Mouse (Mus musculus): ENCODE measurements at regions not wholly inside any gene's neighbourhood (a gene's known extent, or its start where the extent isn't known, plus 50 kb on each side); places are given as distances from the start of the nearest gene placed in this dataset.

DNA sequence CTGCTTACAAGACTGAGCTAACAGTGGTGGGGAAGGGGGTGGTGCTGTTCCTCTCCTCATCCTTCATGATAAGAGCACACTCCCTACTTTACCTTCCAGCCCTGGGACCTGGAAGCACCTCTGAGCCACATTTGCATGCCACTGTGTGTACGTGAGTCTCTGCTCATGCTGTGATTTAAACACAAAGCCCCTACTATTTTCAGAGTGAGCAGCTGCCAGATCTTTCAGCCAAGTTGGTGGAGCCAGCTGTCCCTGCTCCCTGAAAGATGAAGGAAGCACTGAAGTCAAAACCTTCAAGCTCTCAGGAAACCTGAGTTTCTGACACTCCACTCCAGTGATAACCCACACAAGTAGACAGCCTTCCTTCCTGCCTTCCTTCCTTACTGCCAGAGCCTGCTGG, 198.0 kb upstream of the Egln3 start:
- intact Hi-C loops (cut with DNase I), result loop anchor here (10.0 kb wide), 1 partner anchor 197 kb away; the partner anchor contains the start of gene Egln3
- no peak for DNase-seq

DNA sequence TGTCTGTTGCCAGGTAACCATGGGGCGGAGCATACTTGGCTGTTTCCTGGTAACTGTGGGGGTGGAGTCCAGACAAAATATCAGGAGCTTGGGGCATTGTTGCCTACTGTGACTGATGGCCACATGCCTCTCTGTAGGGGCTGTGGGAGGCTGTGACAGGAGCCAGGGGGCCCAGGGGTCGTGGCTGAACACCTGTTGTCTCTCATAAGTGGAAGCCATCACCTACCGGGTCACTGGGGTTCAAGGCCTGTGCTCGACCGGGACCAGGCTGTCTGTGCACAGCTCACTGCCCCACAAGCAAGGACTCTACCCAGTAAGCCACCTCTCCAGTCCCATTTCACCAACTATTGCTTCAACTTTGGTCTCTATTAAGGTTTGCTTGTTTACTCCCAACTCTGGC, 196.4 kb upstream of the Egln3 start:
- intact Hi-C loops (cut with DNase I), result loop anchor here (10.0 kb wide), 1 partner anchor 195 kb away; the partner anchor contains the start of gene Egln3

DNA sequence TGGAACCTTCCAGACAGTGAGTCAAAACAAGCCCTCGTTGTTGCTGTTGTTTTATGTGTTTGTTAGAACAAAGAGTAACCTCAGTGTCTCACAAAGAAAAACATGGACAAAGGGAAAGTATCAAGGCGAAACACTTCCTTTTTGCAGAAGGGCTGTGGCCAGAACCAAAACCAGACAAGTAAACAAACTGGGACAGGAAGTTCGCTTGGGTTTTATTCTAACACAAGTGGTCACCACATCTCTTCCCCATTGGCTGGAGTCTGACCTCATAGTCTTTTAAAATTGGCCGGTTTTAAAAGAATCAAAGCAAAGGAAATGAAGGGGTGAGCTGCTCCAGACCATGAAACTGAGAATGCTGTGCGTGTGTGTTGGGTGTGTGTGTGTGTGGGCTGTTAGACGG, 194.4 kb upstream of the Egln3 start:
- no peak for DNase-seq
- intact Hi-C loops (cut with DNase I), result no loop called here

More for the DNA sequence above, 196.4 kb upstream of the Egln3 start:
- DNase-seq, result no peak

DNA sequence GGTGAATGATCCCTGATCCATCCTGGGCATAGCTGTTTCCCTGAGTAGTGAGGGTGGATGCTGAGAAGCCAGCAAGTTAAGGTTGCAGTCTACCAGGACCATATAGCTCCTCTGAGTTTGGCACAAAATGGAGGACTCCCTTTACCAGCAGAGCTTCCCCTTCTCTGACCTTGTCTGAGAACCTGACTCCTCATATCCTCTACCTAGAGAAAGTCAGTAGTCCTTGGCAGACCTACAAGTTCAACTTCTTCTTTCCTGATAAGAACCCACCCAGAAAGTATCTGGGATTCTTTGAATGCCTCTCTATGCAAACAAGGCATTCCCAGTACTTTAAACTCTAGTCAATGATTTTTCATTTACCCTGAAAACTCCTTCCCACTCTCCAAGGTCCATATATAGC, 193.3 kb upstream of the Egln3 start:
- intact Hi-C loops (cut with DNase I), result no loop called here
- no peak for DNase-seq

DNA sequence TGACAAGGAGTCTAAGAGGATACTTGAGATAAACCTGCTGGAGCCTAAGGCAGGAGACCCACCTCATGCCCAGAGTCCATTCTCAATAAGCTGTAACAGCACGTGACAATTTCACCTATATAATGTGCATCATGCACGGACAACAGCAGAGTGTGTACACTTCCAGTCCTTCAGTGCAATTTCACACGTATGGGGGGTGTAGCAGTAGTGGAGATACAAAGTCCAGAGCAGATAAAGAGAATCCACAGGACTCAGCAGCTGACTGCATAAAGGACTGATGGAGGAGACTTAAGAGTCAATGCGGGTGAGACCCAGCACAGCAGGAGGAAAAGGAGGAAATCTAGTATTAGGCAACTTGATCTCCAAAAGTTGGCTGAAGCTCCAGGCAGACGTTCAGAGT, 192.7 kb upstream of the Egln3 start:
- intact Hi-C loops (cut with DNase I), result no loop called here
- no peak for DNase-seq

DNA sequence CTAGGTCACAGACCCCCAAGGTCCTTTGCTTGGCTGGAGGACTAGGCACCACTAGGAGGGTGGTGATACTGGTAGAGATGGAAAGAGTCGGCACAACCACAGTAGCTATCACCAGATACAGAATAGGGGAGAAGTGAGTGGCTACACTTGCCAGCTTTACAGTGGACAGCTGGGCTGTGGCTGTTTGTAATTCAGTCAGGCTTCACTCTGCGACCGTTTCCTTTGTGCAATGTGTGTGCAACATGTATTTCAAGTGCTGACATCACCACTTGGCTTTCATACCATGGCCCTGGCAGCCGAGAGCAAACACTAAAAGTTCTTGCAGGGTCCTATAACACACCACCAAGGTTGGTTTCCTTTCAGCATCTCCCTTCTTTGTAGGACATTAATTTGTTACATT, 181.7 kb upstream of the Egln3 start:
- intact Hi-C loops (cut with DNase I), result no loop called here
- peak; percentile 11 to 17 for DNase-seq

DNA sequence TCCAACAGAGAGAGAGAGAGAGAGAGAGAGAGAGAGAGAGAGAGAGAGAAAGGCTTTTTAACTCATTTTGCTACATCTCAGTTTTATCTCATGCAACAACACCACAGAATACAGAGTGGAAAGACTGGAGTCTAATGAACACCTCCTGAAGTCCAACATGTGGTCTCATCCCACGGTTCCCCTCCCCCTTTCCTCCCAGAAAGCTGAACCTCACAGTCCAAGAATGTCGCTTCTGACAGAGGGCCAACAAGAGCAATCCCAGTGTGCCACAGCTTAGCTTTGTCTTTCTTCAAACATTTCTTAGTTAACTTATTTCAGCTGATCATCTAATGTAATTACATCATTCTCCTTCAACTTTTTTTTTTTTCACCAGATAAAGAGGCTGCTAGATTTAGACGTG, 180.5 kb upstream of the Egln3 start:
- DNase-seq, result no peak
- intact Hi-C loops (cut with DNase I), result no loop called here

DNA sequence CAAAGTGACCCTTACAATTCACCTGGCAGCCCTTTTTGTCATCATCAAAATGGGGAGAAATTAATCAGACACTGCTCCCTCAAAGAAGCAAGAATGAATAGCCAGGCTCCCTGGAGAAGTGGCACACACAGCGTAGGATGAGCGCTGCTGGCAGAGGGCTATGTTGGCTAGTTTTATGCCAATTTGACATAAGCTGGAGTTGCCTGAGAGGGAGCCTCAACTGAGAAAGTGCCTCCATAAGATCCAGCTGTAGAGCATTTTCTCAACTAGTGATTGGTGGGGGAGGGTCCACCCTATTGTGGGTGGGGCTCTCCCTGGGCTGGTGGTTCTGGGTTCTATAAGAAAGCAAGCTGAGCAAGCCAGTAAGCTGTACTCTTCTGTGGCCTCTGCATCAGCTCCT, 179.3 kb upstream of the Egln3 start:
- intact Hi-C loops (cut with DNase I), result no loop called here
- no peak for DNase-seq

DNA sequence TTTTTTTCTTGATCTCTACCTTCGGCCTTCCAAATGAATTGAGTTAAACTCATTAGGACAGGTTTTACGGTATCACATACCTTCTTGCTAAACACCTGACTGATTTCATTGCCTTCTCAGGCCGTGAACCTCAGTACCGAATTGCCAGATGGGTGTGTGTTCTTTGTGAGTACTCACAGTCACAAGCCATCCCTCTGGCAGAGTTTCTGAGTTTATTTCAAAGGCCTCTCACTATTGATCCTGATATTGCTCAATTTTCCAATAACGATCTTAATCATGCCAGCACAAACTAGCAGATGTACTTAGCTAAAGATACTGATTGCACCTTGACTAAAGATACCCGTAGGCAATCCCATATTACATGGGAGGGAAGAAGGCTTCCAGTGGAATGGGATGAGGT, 178.4 kb upstream of the Egln3 start:
- intact Hi-C loops (cut with DNase I), result no loop called here
- no peak for DNase-seq

DNA sequence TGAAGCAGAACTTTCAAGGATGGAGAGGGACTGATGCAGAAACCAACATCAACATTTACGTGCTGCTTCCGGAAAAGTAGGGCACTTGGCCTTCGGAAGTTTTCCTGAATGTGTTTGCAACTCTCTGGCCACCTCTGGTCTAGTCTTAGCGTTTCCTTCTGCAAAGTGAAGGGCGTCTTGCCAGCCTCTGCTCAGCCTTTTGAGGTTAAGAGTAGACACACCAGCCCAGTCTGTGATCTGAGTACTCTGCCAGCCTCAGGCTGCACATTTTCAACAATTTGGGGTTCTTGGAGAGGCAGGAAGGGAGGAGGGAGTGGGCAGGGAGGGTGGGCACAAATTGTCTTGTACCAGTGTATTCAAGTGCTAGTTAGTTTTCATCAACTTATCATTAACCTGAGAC, 176.7 kb upstream of the Egln3 start:
- intact Hi-C loops (cut with DNase I), result no loop called here
- no peak for DNase-seq

DNA sequence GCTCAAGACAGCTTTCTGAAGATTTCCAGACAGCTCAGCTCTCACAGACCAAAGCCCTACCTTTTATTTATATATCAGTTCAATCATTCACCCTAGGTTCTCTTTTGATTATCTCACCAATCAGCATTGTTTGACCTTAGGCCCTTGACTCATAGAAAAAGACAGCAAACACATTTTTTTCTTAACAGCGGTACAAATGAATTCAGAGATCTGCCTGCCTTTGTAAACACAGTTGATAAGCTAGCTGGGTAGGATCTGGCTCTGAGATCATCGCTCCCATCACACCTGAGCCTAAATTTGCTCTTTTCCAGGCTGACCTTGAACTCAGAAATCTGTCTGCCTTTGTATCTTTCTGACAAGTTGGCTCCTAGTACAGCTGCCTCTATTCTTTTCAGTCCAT, 174.9 kb upstream of the Egln3 start:
- no peak for DNase-seq

DNA sequence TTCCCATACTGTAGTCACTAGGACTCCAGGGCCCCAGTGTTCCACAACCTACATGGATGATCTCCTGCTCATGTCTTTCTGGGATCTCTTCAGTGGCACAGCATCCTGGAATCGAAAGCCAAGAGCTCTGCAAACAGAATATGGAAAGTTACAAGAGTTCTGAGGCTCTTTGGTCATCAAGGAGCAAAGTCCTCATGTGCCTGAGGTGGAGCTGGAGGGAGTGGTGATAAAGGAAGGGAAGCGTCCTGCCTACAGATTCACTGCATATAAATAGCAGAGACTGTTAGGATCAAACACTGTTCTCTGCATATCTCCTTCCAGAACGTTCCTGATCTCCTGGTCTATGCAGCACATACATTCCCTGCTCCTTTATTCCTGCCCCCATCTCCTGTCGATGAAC, 170.4 kb upstream of the Egln3 start:
- no peak for DNase-seq
- intact Hi-C loops (cut with DNase I), result no loop called here

More for the DNA sequence above, 174.9 kb upstream of the Egln3 start:
- intact Hi-C loops (cut with DNase I), result no loop called here

DNA sequence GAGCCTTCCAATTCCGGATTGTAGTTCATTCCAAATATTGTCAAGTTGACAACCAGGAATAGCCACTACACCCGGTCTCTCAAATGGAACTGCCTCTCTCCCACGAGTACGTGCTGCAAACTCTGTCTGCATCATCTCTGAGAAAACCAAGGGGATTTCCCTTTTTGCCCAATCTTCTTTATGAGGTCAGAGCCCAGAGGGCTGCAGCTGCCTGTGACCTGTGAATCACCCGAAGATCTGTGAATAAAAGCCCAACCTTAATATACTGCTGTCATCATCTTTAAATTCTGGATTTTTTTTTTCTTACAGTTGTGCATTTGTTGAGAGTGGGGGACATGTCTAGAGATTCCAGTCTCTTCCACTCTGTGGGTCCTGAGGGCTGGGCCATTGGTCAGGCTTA, 165.6 kb upstream of the Egln3 start:
- intact Hi-C loops (cut with DNase I), result no loop called here
- no peak for DNase-seq

DNA sequence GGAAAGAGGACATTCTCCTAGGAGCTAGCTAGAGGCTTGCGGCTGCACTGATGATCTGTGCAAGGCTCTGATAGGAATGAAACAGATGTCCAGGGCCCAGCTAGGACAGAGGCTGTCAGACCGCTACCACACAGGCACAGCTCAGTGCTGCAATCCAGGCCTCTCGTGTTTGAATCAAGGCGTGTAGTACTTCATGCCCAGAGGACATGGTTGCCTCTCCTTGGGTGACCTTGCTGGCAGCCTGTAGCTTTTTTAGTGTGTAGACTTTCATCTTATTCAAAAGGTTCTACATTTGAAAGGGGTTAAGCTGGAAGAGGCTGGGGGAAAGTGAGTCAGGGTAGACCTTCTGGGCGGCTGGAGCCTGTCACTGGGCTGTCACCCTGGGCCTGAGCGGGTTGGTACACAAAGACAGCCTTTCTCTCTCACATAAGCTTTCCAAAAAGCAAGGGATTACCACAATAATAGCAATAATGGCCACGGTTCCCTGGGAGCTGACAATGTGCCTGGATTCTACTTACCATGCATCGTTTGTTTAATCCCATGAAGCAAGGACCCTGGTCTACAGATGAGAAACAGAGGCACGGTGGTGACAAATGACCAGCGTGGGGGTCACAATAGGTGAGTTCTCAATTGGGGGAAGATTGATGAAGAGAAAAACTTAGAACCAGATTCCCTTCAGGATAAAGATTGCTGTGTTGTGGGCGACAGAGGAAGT, 160.9 kb upstream of the Egln3 start:
- intact Hi-C loops (cut with DNase I), result no loop called here
- no peak for DNase-seq

DNA sequence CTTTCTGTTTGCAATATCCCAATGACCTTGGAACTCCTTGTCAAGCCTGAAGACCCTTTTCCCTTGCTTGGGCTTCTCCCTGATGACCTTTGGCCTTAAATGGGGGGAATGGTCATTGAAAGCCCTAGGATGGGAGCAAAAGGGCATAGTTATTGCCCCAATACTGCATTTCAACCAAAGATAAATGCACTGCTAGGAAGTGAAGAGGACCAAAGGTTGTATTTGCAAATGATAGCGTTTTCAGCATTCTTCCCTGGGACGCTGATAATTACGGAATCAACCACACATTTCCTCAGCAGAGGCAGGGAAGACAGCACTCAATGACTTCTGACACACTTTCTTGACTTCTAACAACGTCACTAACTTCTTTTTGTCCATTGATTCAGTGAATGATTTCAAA, 158.1 kb upstream of the Egln3 start:
- no peak for DNase-seq
- intact Hi-C loops (cut with DNase I), result no loop called here

DNA sequence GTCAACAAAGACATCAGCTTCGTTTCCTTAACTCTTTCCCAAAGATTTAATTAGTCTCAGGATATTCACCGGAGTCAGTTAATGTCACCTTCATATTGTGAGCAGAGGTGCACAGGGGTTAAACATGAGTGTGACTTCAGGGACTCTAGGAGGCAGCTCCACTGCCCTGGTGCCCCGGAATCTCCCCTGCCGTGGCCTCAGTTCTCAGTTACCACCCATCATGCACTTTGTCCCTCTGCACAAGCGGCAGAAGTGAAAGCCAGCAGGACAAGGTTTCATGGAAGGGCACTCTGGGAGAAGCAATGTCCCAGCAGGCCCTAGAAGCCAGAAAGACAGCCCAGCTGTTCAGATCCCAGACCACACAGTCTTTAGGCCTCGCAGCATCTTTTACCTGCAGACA, 150.5 kb upstream of the Egln3 start:
- DNase-seq, result no peak
- intact Hi-C loops (cut with DNase I), result no loop called here

DNA sequence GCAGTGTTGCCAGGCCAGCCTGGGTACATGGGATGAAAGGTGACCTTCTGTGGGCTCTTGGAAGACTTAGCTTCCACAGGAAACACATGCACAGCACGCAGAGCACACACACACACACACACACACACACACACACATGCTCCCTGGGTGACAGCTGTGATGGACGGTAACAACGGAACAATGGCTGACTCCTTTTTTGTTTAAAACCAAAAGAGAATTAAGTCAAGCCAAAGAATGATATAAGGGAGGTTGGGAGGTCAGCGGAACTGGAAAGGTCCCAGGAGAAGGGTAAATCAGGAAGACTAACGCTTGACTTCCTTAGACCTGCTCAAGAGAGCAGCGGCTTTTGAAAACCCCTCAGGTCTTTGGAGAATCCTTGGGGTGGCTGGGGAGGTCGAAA, 150.0 kb upstream of the Egln3 start:
- no peak for DNase-seq
- intact Hi-C loops (cut with DNase I), result no loop called here

DNA sequence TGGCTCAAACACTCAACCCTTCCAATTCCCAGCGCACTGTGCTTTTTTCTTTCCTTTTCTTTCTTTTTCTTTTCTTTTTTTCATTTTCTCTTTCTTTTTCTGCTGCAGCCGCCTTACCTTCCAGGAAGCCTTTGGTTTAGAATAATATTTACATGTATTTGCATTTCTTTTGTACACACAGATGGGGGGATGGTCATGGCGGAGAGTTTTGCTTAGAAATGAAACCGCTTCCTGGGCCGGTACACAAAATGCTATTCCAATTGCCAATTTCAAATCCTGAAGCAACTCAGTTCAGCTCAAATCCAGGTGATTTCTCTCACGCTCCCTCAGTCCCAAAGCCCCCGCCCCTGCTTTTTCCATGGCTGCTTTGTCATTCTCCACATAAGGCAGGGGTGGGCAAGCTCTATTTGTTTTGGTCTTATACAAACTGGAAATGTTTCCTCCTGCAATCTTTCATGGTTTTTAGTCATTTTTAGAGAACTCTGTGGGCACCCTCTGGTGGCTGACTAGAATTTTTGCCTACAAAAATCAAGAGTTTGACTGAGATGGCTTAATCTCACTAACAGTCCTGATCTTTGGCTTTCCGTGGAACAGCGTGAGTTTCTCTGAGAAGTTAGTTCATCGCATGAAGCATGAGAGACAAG, 149.4 kb upstream of the Egln3 start:
- intact Hi-C loops (cut with DNase I), result no loop called here
- no peak for DNase-seq

DNA sequence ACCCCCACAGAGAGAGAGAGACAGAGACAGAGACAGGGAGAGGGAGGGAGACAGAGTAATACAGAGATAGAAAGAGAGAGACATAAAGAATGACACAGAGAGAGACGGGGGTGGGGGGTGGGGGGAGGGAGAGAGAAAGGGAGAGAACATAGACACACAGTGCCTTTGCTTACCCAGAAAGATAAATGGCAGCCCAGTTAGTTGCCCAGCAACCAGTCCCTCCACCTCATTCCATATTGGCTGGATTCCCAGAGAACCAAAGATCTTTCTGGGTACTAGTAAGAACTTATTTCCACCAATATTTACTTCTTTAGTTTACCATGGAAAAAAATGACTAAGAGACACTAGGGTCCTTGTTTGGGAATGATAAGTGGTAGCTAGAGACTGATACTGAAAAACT, 146.6 kb upstream of the Egln3 start:
- intact Hi-C loops (cut with DNase I), result no loop called here
- no peak for DNase-seq

DNA sequence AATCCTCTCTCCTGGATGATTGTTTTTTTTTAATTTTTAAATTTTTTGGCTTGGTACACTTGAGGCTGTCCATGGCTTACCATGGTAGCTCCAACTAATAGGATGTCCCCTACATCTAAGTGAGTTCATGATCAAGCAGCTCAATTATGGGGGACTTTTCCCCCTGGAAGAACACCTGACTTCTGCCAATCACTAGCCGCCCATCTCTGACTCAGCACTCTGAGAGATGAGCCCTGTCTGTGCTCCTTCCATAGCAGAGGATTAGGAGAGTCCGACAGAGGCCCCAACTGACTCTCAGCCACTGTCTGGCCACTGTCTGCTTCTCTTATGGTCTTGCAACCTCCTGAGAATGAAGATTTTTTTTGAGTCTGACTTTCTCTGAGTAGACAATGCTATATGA, 145.7 kb upstream of the Egln3 start:
- no peak for DNase-seq
- intact Hi-C loops (cut with DNase I), result no loop called here

DNA sequence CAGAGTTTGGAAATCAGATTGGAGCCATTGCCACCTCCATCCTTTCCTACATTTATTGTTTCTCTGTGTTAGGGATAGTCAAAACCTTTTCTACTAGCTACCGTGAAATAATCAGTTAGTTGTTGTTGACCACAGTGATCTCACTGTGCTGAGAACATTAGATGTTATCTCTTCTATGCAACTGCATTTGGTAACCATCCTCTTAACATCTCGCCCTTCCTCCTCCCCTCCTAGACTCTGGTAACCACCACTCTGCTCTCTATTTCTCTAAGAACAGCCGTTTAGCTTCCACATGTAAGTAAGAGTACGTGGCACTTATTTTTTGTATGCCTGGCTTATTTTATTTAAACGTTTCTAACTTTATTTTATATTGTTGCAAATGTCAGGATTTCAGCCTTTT, 139.8 kb upstream of the Egln3 start:
- no peak for DNase-seq
- intact Hi-C loops (cut with DNase I), result no loop called here

DNA sequence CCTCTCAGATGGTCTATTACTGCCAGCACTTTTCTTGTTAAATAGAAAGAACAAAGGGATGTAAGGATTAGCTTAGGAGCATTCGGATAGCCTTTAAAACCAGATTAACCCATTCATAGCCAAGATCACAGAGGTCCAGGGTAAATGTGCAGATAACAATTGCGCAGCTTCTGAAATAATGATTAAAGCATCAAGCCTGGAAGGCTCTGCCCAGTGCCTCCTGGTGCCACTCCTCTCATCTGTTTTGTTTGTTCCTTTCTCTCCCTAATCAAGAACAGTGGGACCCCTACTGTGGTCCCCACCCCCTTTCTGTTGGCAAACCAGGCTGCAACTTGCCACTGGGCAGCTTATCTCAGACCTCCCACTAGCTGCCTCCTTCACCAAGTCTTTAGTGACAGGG, 131.8 kb upstream of the Egln3 start:
- intact Hi-C loops (cut with DNase I), result no loop called here
- no peak for DNase-seq
